Mouse (Mus musculus) lung, postnatal 0 days (tissue): ENCODE measurements around the gene Itga2b.

Experiments used
- CTCF ChIP-seq: IDR thresholded peaks from 2 replicates; pipeline ENCODE4 v1.5.1; 2016; ENCODE audit warnings: antibody characterized with exemption, mild to moderate bottlenecking
- EP300 ChIP-seq: IDR thresholded peaks from 2 replicates; pipeline ENCODE4 v1.6.1; 2016; ENCODE audit warnings: antibody characterized with exemption, mild to moderate bottlenecking, control low read depth

- no peak for TF ChIP-seq CTCF
- no peak for TF ChIP-seq EP300
Observed at GRCm38 (mm10) chr11:102465713-102466436, 4.0 kb downstream of the Itga2b start.
